Mouse (Mus musculus) heart, embryonic 14.5 days (tissue): ENCODE data around the gene Acoxl. TPM values are rescaled to one million over a fixed set of nuclear protein-coding genes. Genes with fewer than 3 reads are reported as not detected.

ENCODE experiments used
- ATAC-seq: fragments of 200-750 bp; cut with Nextera tagmentation; 2 replicates; pipeline ENCODE4 v1.8.0; 2017; ENCODE audit warnings: low read depth, moderate TSS enrichment; ENCODE audit not compliant: insufficient number of reproducible peaks, insufficient read depth, low FRiP score
- H3K27ac ChIP-seq, 2 experiments: fragments of 200-500 bp in 1 of 2; fragments of 300-500 bp in 1 of 2; sonication (generic) in 1 of 2; replicated peaks in 1 of 2; 2 replicates each; pipeline ENCODE4 v1.5.1; 2012 to 2014; ENCODE audit warnings: low read depth in 2 of 2, low read length in 2 of 2, control low read depth in 1 of 2, mild to moderate bottlenecking in 1 of 2, mixed read lengths in 1 of 2; ENCODE audit not compliant: control insufficient read depth in 1 of 2, insufficient read depth in 1 of 2
- H3K27me3 ChIP-seq: fragments of 300-500 bp; sonication (generic); 2 replicates; pipeline ENCODE4 v1.6.1; 2014; ENCODE audit warnings: mild to moderate bottlenecking, low read length, control low read depth; ENCODE audit not compliant: control insufficient read depth, insufficient read depth
- H3K36me3 ChIP-seq: fragments of 300-500 bp; sonication (generic); 2 replicates; pipeline ENCODE4 v1.6.1; 2014; ENCODE audit warnings: mild to moderate bottlenecking, control low read depth, low read length, mixed read lengths; ENCODE audit not compliant: control insufficient read depth, insufficient read depth
- H3K4me1 ChIP-seq, 2 experiments: fragments of 200-500 bp in 1 of 2; fragments of 300-500 bp in 1 of 2; sonication (generic) in 1 of 2; 2 replicates each; pipeline ENCODE4 v1.6.1; 2012 to 2014; ENCODE audit warnings: low read length in 2 of 2, control low read depth in 1 of 2, mixed read lengths in 1 of 2; ENCODE audit not compliant: control insufficient read depth in 2 of 2, insufficient read depth in 2 of 2
- H3K4me2 ChIP-seq: fragments of 300-500 bp; sonication (generic); 2 replicates; pipeline ENCODE4 v1.6.1; 2014; ENCODE audit warnings: mild to moderate bottlenecking, low read length
- H3K4me3 ChIP-seq, 2 experiments: fragments of 200-500 bp in 1 of 2; fragments of 300-500 bp in 1 of 2; sonication (generic) in 1 of 2; 2 replicates each; pipeline ENCODE4 v1.5.1; 2012 to 2014; ENCODE audit warnings: low read length in 2 of 2, mild to moderate bottlenecking in 2 of 2, control low read depth in 1 of 2, low read depth in 1 of 2, moderate library complexity in 1 of 2; ENCODE audit not compliant: control insufficient read depth in 1 of 2, insufficient read depth in 1 of 2
- H3K9ac ChIP-seq: fragments of 300-500 bp; sonication (generic); 2 replicates; pipeline ENCODE4 v1.6.1; 2014; ENCODE audit warnings: mild to moderate bottlenecking, low read length
- H3K9me3 ChIP-seq: fragments of 300-500 bp; sonication (generic); 2 replicates; pipeline ENCODE4 v1.6.1; 2016; ENCODE audit warnings: low read length, control low read depth; ENCODE audit not compliant: control insufficient read depth
- whole genome bisulfite sequencing: fragments of 180-500 bp; shearing (Covaris S2); extraction: QIAGEN DNeasy Blood & Tissue Kit; methylation state at CpG from one replicate; pipeline ENCODE4 v1.1.7; 2014; 5-methylcytosine and 5-hydroxymethylcytosine counted together
- polyA plus RNA-seq: library from polyadenylated mRNA; unstranded; fragments of >200 nt; fragmentation: Nextera tagmentation; extraction: Ambion mirVana; gene quantifications from 2 replicates; pipeline ENCODE4 v1.2.1, GENCODE M21; 2014

The Acoxl gene
- polyA plus RNA-seq, 1 experiment from 2014 or later, result 0.19 TPM

- no peak overlapping the region for H3K4me3 ChIP-seq
- H3K4me2 ChIP-seq, result no peak overlapping the region
- no peak for ATAC-seq
- no peaks in the 10 kb centered on the region for H3K9me3 ChIP-seq
- H3K4me1 ChIP-seq, result peaks cover 15 to 31% of the 10 kb centered on the region in 2 experiments
- H3K27ac ChIP-seq, result no peak overlapping the region
- no peak overlapping the region for H3K9ac ChIP-seq
- H3K36me3 ChIP-seq, result peaks cover 68% of the 10 kb centered on the region
- H3K27me3 ChIP-seq, result no peaks in the 10 kb centered on the region
- WGBS, result 83% methylated on average over 8 of the region's 8 CpGs
Measured at GRCm38 (mm10) chr2:128134948-128135347, 296.3 kb downstream of the Acoxl start.

- Histone ChIP-seq H3K4me3 (no peak overlapping the region), H3K36me3 (peaks cover 51% of the 10 kb centered on the region), H3K27me3 (no peaks in the 10 kb centered on the region), H3K4me1 (peaks cover 17 to 34% of the 10 kb centered on the region in 2 experiments), H3K9ac (no peak overlapping the region), H3K9me3 (no peaks in the 10 kb centered on the region), H3K4me2 (0 out of 2 replicates have a peak overlapping the region, but pooled peaks have one; percentile 14), H3K27ac (peak overlapping the region; percentile 31 to 62; a peak in 3 of 4 replicates)
- no peak for ATAC-seq
- 75% methylated on average over 16 of the region's 16 CpGs for WGBS
Measured at GRCm38 (mm10) chr2:128136769-128137433, 298.2 kb downstream of the Acoxl start.

- Histone ChIP-seq H3K9ac (no peak overlapping the region), H3K4me3 (no peak overlapping the region), H3K36me3 (peaks cover 46% of the 10 kb centered on the region), H3K9me3 (no peaks in the 10 kb centered on the region), H3K4me2 (0 out of 2 replicates have a peak overlapping the region, but pooled peaks have one; percentile 14), H3K4me1 (peaks cover 17 to 34% of the 10 kb centered on the region in 2 experiments), H3K27me3 (no peaks in the 10 kb centered on the region), H3K27ac (peak overlapping the region in 1 of 2 experiments; percentile 62; a peak in 3 of 4 replicates)
- ATAC-seq, result no peak
- WGBS, result 60% methylated on average over 22 of the region's 22 CpGs
Measured at GRCm38 (mm10) chr2:128137480-128138276, 299.0 kb downstream of the Acoxl start.

GRCm38 (mm10) chr2:128138924-128139323, 300.2 kb downstream of the Acoxl start:
- Histone ChIP-seq H3K4me2 (no peak overlapping the region), H3K4me3 (no peak overlapping the region), H3K9ac (no peak overlapping the region), H3K4me1 (peaks cover 18 to 37% of the 10 kb centered on the region in 2 experiments), H3K9me3 (no peaks in the 10 kb centered on the region), H3K36me3 (peaks cover 42% of the 10 kb centered on the region), H3K27me3 (no peaks in the 10 kb centered on the region), H3K27ac (no peak overlapping the region)
- WGBS, result 82% methylated on average over 8 of the region's 8 CpGs
- no peak for ATAC-seq

- ATAC-seq, result no peak
- Histone ChIP-seq H3K9ac (no peak overlapping the region), H3K4me3 (no peak overlapping the region), H3K27ac (peak overlapping the region; percentile 17 to 43; a peak in 2 of 4 replicates), H3K4me2 (no peak overlapping the region), H3K36me3 (peaks cover 40% of the 10 kb centered on the region), H3K27me3 (no peaks in the 10 kb centered on the region), H3K9me3 (no peaks in the 10 kb centered on the region), H3K4me1 (peaks cover 22 to 34% of the 10 kb centered on the region in 2 experiments)
- WGBS, result 63% methylated on average over 15 of the region's 15 CpGs
Measured at GRCm38 (mm10) chr2:128139781-128140180, 301.1 kb downstream of the Acoxl start.

GRCm38 (mm10) chr2:128140183-128140582, 301.5 kb downstream of the Acoxl start:
- ATAC-seq, result no peak
- Histone ChIP-seq H3K36me3 (peaks cover 36% of the 10 kb centered on the region), H3K4me3 (no peak overlapping the region), H3K27ac (peak overlapping the region; percentile 17 to 43; a peak in 1 of 4 replicates), H3K9ac (no peak overlapping the region), H3K4me2 (no peak overlapping the region), H3K4me1 (peaks cover 22 to 34% of the 10 kb centered on the region in 2 experiments), H3K9me3 (no peaks in the 10 kb centered on the region), H3K27me3 (no peaks in the 10 kb centered on the region)
- WGBS, result 75% methylated on average over 3 of the region's 3 CpGs

- peaks cover 14 to 25% of the 10 kb centered on the region in 2 experiments for H3K4me1 ChIP-seq
Measured at GRCm38 (mm10) chr2:128143992-128144391, 305.3 kb downstream of the Acoxl start.

More at GRCm38 (mm10) chr2:128143992-128144391, 305.3 kb downstream of the Acoxl start:
- no peaks in the 10 kb centered on the region for H3K9me3 ChIP-seq
- ATAC-seq, result no peak
- H3K27me3 ChIP-seq, result no peaks in the 10 kb centered on the region
- no peak overlapping the region for H3K27ac ChIP-seq
- no peak overlapping the region for H3K4me3 ChIP-seq
- no peak overlapping the region for H3K4me2 ChIP-seq
- H3K36me3 ChIP-seq, result peaks cover 42% of the 10 kb centered on the region
- H3K9ac ChIP-seq, result no peak overlapping the region
